Mouse (Mus musculus): Measurements from ENCODE around the gene Col26a1. TPM values are rescaled to one million over a fixed set of nuclear protein-coding genes. Genes with fewer than 3 reads are reported as not detected.

The Col26a1 gene
- polyA plus RNA-seq, 1 experiment, result 0.98 TPM

DNA sequence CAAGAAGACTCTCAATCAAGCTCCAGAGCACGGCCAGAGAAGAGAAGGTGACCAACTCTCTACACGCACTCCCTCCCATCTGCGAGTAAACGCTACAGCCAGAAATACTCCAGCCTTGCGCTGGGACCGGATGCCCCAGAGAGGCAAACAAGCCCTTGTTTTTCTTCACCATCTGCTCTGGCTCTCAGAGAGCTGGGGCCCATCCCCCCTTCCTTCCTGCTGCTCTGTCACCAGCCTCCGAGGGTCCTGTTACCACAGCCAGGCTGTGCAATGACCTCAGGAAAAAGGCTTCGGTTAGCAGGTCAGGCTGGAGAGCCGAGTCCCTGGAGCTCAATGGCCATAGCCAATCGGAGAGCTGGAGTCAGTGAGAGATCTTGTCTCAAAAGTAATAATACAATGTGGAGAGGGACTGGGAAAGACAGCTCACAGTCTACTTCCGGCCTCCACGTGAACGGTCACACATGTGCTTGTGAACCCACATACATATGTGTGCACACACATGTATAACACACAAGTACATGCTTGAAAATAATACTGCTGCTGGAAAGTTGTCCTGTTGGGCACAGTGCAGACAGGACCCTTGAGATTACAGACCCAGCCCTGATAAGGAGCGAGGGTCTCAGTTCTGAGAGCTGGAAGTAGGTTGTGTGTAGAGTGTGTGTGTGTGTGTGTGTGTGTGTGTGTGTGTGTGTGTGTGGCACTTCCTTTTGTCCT, 18.9 kb downstream of the Col26a1 start:
- no peaks in the 10 kb centered on the region for H3K36me3 ChIP-seq (ENCODE audit: control insufficient read depth, insufficient read depth, low read length)
- TF ChIP-seq CTCF (IDR thresholded peaks at IDR 0.05; ENCODE audit: extremely low read depth, insufficient read depth, insufficient read length, insufficient replicate concordance) (no peak), POLR2A (IDR thresholded peaks at IDR 0.05; ENCODE audit: low read depth, low read length) (no peak)
- peak overlapping the region; percentile 72 for H3K27ac ChIP-seq (ENCODE audit: insufficient read depth, low read length)
- H3K27me3 ChIP-seq (ENCODE audit: control insufficient read depth, insufficient read depth, low read length), result no peaks in the 10 kb centered on the region
- peaks cover 22% of the 10 kb centered on the region for H3K4me1 ChIP-seq (ENCODE audit: control insufficient read depth, insufficient read depth, insufficient read length)
- no peak overlapping the region for H3K4me3 ChIP-seq (ENCODE audit: extremely low read depth, insufficient read depth, insufficient read length)
- 3% methylated on average over 14 of the region's 14 CpGs for whole genome bisulfite sequencing
- peak; percentile 22 to 76 for DNase-seq (ENCODE audit: low read depth in 1 of 2, low spot score in 2 of 2)

DNA sequence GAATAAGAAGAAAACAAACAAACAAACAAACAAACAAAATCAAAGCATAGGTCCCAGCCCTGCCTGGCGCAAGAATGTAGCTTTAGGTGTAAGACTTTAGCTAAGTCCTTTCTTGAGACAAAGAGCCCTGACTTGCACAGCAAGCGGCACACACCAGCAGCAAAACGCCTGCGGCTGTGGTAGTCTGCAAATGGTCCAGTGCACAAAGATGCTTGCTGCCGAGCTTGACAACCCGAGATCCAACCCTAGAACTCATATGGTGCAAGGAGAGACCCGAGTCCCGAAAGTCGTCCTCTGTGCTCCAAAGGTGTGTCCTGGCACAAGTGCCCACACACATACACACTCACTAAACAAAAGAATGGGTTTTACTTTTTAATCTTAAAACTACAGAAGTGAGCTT, 19.7 kb downstream of the Col26a1 start:
- Histone ChIP-seq H3K4me3 (ENCODE audit: extremely low read depth, insufficient read depth, insufficient read length) (no peak overlapping the region), H3K27me3 (ENCODE audit: control insufficient read depth, insufficient read depth, low read length) (no peaks in the 10 kb centered on the region), H3K27ac (ENCODE audit: insufficient read depth, low read length) (peak overlapping the region; percentile 72), H3K4me1 (ENCODE audit: control insufficient read depth, insufficient read depth, insufficient read length) (peaks cover 22% of the 10 kb centered on the region), H3K36me3 (ENCODE audit: control insufficient read depth, insufficient read depth, low read length) (no peaks in the 10 kb centered on the region)
- 47% methylated on average over 9 of the region's 9 CpGs for WGBS
- no peak for TF ChIP-seq CTCF (IDR thresholded peaks at IDR 0.05; ENCODE audit: extremely low read depth, insufficient read depth, insufficient read length, insufficient replicate concordance)
- no peak for TF ChIP-seq POLR2A (IDR thresholded peaks at IDR 0.05; ENCODE audit: low read depth, low read length)
- DNase-seq (ENCODE audit: low read depth in 1 of 2, low spot score in 2 of 2), result no peak

DNA sequence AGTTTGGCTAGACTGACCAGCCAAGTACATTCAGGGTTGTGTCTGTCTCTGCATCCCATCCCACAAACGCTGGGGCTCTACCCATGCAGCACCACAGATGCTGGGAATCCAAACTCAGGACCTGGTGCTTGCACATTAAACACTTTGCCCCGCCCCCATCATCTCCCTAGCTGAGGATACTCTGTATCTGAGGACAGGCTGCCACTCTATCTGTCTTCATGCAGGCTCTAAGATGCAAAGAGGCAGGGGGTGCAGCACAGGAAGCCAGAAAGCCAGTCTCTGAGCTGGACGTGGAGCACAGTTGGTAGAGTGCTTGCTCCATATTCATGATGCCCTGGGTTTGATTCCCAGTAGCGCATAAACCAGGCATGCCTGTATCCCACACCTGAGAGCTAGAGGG, 20.2 kb downstream of the Col26a1 start:
- WGBS, result 61% methylated on average over 4 of the region's 4 CpGs
- TF ChIP-seq CTCF (IDR thresholded peaks at IDR 0.05; ENCODE audit: extremely low read depth, insufficient read depth, insufficient read length, insufficient replicate concordance), result no peak
- no peak for TF ChIP-seq POLR2A (IDR thresholded peaks at IDR 0.05; ENCODE audit: low read depth, low read length)
- H3K4me1 ChIP-seq (ENCODE audit: control insufficient read depth, insufficient read depth, insufficient read length), result peaks cover 22% of the 10 kb centered on the region
- H3K27me3 ChIP-seq (ENCODE audit: control insufficient read depth, insufficient read depth, low read length), result no peaks in the 10 kb centered on the region
- H3K4me3 ChIP-seq (ENCODE audit: extremely low read depth, insufficient read depth, insufficient read length), result no peak overlapping the region
- no peak for DNase-seq (ENCODE audit: low read depth in 1 of 2, low spot score in 2 of 2)
- H3K36me3 ChIP-seq (ENCODE audit: control insufficient read depth, insufficient read depth, low read length), result no peaks in the 10 kb centered on the region
- no peak overlapping the region for H3K27ac ChIP-seq (ENCODE audit: insufficient read depth, low read length)

DNA sequence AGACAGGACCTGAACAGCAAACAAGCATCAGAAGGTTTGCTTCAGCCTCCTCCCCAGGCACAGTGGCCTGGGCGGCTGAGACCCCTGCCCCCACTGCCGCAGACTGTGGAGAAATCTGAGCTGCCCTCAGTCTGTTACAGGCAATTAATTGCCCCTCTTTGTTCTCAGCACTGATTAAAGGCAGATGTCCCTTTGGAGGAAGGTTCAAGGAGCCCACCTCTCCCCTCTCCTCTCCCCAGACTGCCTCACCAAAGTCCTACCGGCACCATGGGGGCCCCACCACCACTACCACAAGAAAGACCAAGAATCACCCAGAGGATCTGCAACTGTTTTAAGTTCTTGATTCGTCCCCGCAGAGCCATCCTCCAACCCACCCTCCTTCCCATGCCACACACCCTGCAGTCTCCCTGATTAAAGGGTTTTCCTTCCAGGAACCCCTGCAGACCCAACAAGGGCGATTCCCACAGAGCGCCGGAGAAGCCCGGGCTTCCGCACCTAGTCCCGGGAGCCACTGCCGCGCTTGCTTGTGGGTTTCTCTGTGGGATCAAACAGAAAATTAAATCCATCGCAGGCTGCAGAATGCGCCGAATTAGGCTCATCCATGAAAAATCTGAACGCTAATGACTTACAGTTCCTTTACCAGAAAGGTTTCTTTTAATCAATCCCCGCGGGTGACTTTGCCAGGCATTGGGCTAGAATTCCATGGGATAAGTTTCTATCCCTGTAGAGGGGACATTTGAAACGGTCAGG, 21.6 kb downstream of the Col26a1 start:
- no peak overlapping the region for H3K4me3 ChIP-seq (ENCODE audit: extremely low read depth, insufficient read depth, insufficient read length)
- no peak for DNase-seq (ENCODE audit: low read depth in 1 of 2, low spot score in 2 of 2)
- H3K27me3 ChIP-seq (ENCODE audit: control insufficient read depth, insufficient read depth, low read length), result no peaks in the 10 kb centered on the region
- H3K4me1 ChIP-seq (ENCODE audit: control insufficient read depth, insufficient read depth, insufficient read length), result peaks cover 22% of the 10 kb centered on the region
- TF ChIP-seq CTCF (IDR thresholded peaks at IDR 0.05; ENCODE audit: extremely low read depth, insufficient read depth, insufficient read length, insufficient replicate concordance), result no peak
- no peak for TF ChIP-seq POLR2A (IDR thresholded peaks at IDR 0.05; ENCODE audit: low read depth, low read length)
- no peak overlapping the region for H3K27ac ChIP-seq (ENCODE audit: insufficient read depth, low read length)
- WGBS, result 81% methylated on average over 20 of the region's 20 CpGs
- H3K36me3 ChIP-seq (ENCODE audit: control insufficient read depth, insufficient read depth, low read length), result no peaks in the 10 kb centered on the region

DNA sequence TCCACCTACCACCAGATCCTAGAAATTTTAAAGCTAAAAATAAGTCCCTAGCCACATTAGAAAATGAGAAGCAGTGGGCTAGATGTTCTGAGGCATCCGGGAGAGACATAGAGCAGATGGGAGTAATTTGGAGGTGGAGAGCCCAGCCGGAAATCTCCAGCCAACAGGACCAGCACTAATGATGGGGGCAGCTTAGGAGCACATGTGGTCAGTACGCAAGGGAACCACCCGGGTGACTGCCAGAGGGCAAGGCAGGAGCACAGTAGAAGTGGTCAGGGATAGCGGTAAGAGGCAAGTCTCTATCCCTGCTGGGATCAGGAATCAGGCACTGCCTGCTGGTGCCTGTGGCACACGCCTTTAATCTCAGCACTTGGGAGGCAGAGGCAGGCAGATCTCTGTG, 32.3 kb downstream of the Col26a1 start:
- 94% methylated on average over 6 of the region's 6 CpGs for WGBS
- no peak for DNase-seq (ENCODE audit: low read depth in 1 of 2, low spot score in 2 of 2)
- H3K27ac ChIP-seq (ENCODE audit: insufficient read depth, low read length), result no peak overlapping the region
- no peak overlapping the region for H3K4me3 ChIP-seq (ENCODE audit: extremely low read depth, insufficient read depth, insufficient read length)
- H3K27me3 ChIP-seq (ENCODE audit: control insufficient read depth, insufficient read depth, low read length), result no peaks in the 10 kb centered on the region
- no peaks in the 10 kb centered on the region for H3K36me3 ChIP-seq (ENCODE audit: control insufficient read depth, insufficient read depth, low read length)
- TF ChIP-seq CTCF (IDR thresholded peaks at IDR 0.05; ENCODE audit: extremely low read depth, insufficient read depth, insufficient read length, insufficient replicate concordance), result no peak
- no peak for TF ChIP-seq POLR2A (IDR thresholded peaks at IDR 0.05; ENCODE audit: low read depth, low read length)
- no peaks in the 10 kb centered on the region for H3K4me1 ChIP-seq (ENCODE audit: control insufficient read depth, insufficient read depth, insufficient read length)

DNA sequence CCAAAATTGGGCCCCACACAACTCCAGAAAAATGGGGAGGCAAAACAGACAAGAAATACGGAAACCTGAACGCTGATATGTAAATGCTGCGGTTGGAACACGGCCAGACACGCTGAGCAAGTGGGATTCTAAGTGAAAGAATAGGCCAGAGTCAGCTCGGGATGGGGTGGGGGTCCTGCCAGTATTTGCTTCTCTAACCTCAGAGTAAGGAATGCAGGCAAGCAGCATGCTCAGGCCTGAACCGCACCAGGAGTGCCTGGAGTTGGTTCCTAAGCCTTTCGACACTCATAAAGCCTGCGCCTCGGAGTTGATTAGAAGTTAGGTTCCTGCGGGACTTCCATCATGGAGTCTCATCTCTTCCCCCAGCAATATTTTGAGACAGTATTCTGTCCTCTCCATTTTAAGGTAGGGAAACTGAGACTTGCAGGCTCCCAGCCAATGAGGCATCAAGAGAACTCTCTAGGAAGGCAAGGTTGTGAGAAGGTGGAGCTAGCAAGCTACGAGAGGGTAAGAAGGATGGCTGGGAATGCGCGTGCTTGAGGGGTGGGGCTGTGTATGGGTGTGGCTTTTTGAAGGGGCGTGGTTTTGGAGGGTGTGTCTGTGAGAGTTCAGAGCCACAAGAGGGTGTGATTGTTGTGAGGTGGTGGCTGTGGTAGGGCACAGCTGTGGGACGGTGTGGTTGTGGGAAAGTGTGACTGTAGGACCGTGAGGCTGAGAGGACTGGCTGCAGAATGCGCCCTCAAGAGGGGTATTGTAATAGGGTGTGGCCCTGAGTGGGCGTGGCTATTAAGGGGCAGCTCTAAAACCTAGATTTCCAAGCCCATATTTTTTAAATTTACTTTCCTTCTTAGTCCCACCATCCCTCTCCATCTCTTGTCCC, 36.4 kb downstream of the Col26a1 start:
- WGBS, result 87% methylated on average over 19 of the region's 19 CpGs
- no peaks in the 10 kb centered on the region for H3K36me3 ChIP-seq (ENCODE audit: control insufficient read depth, insufficient read depth, low read length)
- H3K27ac ChIP-seq (ENCODE audit: insufficient read depth, low read length), result no peak overlapping the region
- no peak overlapping the region for H3K4me3 ChIP-seq (ENCODE audit: extremely low read depth, insufficient read depth, insufficient read length)
- no peaks in the 10 kb centered on the region for H3K27me3 ChIP-seq (ENCODE audit: control insufficient read depth, insufficient read depth, low read length)
- no peak for TF ChIP-seq CTCF (IDR thresholded peaks at IDR 0.05; ENCODE audit: extremely low read depth, insufficient read depth, insufficient read length, insufficient replicate concordance)
- no peak for TF ChIP-seq POLR2A (IDR thresholded peaks at IDR 0.05; ENCODE audit: low read depth, low read length)
- H3K4me1 ChIP-seq (ENCODE audit: control insufficient read depth, insufficient read depth, insufficient read length), result no peaks in the 10 kb centered on the region
- DNase-seq (ENCODE audit: low read depth in 1 of 2, low spot score in 2 of 2), result no peak
